Mouse (Mus musculus) C2C12 (cell line): ENCODE data around the gene Melk.

Source experiments
- CEBPB ChIP-seq: IDR thresholded peaks from one replicate; pipeline ENCODE4 v1.6.1; 2011; ENCODE audit warnings: low read depth, mild to moderate bottlenecking, control low read depth, moderate library complexity
- CTCF ChIP-seq: IDR thresholded peaks from one replicate; pipeline ENCODE4 v1.5.1; 2011; ENCODE audit not compliant: control insufficient read depth, insufficient read depth, insufficient read length
- FOSL1 ChIP-seq: IDR thresholded peaks from one replicate; pipeline ENCODE4 v1.8.0; 2011; ENCODE audit warnings: mild to moderate bottlenecking, low read length; ENCODE audit not compliant: poor library complexity, insufficient read depth, severe bottlenecking
- MAX ChIP-seq: IDR thresholded peaks from one replicate; pipeline ENCODE4 v1.6.1; 2011; ENCODE audit warnings: mild to moderate bottlenecking, control low read depth
- MYOD1 ChIP-seq: IDR thresholded peaks from one replicate; pipeline ENCODE4 v1.6.1; 2011; ENCODE audit warnings: low read depth; ENCODE audit not compliant: control insufficient read depth, insufficient read length
- MYOG ChIP-seq: IDR thresholded peaks from one replicate; pipeline ENCODE4 v1.6.1; 2011; ENCODE audit not compliant: control insufficient read depth, insufficient read length; ENCODE audit errors: extremely low read depth
- USF1 ChIP-seq: IDR thresholded peaks from one replicate; pipeline ENCODE4 v1.6.1; 2011; ENCODE audit warnings: low read depth, mild to moderate bottlenecking, control low read depth, moderate library complexity

DNA sequence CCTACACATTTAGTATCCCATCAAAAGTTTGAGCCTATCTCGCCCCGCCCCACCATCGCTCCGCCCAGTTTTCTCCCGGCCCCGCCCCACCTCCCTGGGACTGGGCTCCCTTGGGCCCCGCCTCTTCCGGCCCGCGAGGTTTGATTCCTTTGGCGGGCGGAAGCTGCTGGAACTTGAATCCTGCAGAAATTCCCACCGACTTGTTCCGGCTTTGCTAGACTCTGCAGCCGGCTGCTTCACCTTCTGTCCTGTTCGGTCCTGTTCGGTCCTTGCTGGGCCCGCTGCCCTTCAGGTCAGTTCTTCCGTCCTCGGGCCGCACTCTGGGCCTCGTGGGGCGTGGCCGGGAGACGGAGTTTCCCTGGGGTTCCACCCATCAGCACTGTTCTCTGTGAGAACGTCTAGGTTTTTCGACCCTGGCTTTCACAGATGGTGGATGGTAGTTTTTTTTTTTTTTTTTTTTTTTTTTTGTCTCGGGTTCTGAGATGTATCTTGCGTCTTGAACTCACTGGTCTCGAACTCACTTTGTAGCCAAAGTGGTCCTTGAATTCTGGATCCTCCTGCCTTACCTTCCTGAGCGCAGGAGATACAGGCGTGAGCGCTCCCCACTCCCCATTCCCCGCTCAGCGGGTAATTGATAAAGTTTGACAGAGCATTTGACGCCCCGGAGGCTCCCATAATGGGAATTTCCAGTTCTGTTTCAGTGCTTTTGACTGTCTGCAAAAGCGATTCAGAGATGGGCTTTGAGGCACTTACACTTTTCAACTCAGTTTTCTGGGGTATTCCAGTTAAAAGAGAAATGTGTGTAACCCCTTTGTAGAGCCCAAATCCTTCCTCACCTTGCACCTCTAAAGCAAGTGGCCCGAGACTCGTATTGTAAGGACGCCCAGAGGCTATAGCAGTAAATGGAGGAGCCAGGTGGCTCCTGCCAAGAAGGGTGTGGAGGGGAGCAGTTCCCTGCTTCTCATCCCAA lies at the start of gene Melk:
- TF ChIP-seq FOSL1 (no peak), CTCF (no peak), MAX (no peak), CEBPB (no peak), MYOD1 (no peak), USF1 (no peak), MYOG (no peak)
